ENCODE assay signal across 19 mouse cellular contexts in genomic region chr9:67173816-67174215, GRCm38 (mm10).
DNase-seq lines count a peak whose midpoint lies in the region; ATAC-seq and TF ChIP-seq lines count a peak whose summit lies in the region.
"Had no signal": no experiment of that assay in that cellular context is flagged by ENCODE, and none has a peak within 500 bp of the region (broad histone marks: within the 10 kb centered on the region; RNA-seq: fewer than 3 reads in every experiment).

No protein-coding gene starts in this region.

- no peaks in the 10 kb centered on the region for H3K9me3 ChIP-seq in intestine, postnatal 0 days (ENCODE audit: control insufficient read depth)
- H3K9me3 ChIP-seq in intestine, embryonic 15.5 days, result no peaks in the 10 kb centered on the region
- H3K9me3 ChIP-seq: neural tube, embryonic 13.5 days had no signal

- no peak overlapping the region for H3K4me2 ChIP-seq in intestine, postnatal 0 days (replicated peaks; ENCODE audit: low read depth)
- H3K4me2 ChIP-seq in intestine, embryonic 15.5 days (replicated peaks), result no peak overlapping the region
- H3K4me2 ChIP-seq: forebrain, embryonic 12.5 days; liver, embryonic 13.5 days; midbrain, embryonic 13.5 days; neural tube, embryonic 13.5 days had no signal

- no peaks in the 10 kb centered on the region for H3K27me3 ChIP-seq in intestine, postnatal 0 days (replicated peaks; ENCODE audit: control insufficient read depth, insufficient read depth, low read length)
- no peaks in the 10 kb centered on the region for H3K27me3 ChIP-seq in intestine, embryonic 15.5 days (replicated peaks)
- no peaks in the 10 kb centered on the region for H3K27me3 ChIP-seq in testis, adult 2 months (ENCODE audit: control insufficient read depth, insufficient read depth, low read length)
- H3K27me3 ChIP-seq: forebrain, embryonic 12.5 days; liver, embryonic 13.5 days; midbrain, embryonic 13.5 days; neural tube, embryonic 13.5 days had no signal

- peak; percentile 31 for TF ChIP-seq CTCF in intestine, postnatal 0 days (IDR thresholded peaks at IDR 0.05; ENCODE audit: low read depth)
- TF ChIP-seq CTCF in testis, adult 2 months (IDR thresholded peaks at IDR 0.05; ENCODE audit: control insufficient read depth, insufficient read depth, insufficient replicate concordance, low read depth, low read length), result peak; percentile 36; the same call in 1 of the 2 replicates
- no peak; the same call in 1 of the 2 replicates for TF ChIP-seq CTCF in left cerebral cortex, adult 2 months (IDR thresholded peaks at IDR 0.05)

- ATAC-seq in intestine, postnatal 0 days, result no peak
- ATAC-seq in intestine, embryonic 15.5 days, result no peak
- ATAC-seq: lung, postnatal 0 days; midbrain, embryonic 13.5 days had no signal

- 0 out of 2 replicates have a peak, but pooled peaks cover 3% of the 10 kb centered on the region for H3K4me1 ChIP-seq in intestine, postnatal 0 days (replicated peaks; ENCODE audit: control insufficient read depth, insufficient read depth, low read length)
- H3K4me1 ChIP-seq in intestine, embryonic 15.5 days (replicated peaks), result peaks cover 9% of the 10 kb centered on the region
- peaks cover 5% of the 10 kb centered on the region for H3K4me1 ChIP-seq in testis, adult 2 months (ENCODE audit: control insufficient read depth, insufficient read depth, low read length)
- H3K4me1 ChIP-seq: forebrain, embryonic 12.5 days; midbrain, embryonic 13.5 days had no signal

- no peak for DNase-seq in testis, postnatal 10 days (ENCODE audit: low spot score)
- DNase-seq in R1 (ENCODE audit: low read depth, low spot score), result peak; percentile 76
- no peak for DNase-seq in adrenal gland, postnatal 25 days
- DNase-seq in left cerebral cortex, adult 2 months (ENCODE audit: extremely low spot score in 1 of 2, low spot score in 2 of 2), result no peak
- DNase-seq: adrenal gland, adult 8-10 months; cerebellum, postnatal 25 days; gastrocnemius, postnatal 14 days; kidney, adult 9 months; kidney, postnatal 36 days; liver, embryonic 13.5 days; thymus, adult 2 months had no signal

- WGBS in intestine, postnatal 0 days, result 92% methylated on average over 6 of the region's 6 CpGs
- WGBS in intestine, embryonic 15.5 days, result 91% methylated on average over 6 of the region's 6 CpGs

- TF ChIP-seq POLR2A in testis, adult 2 months (IDR thresholded peaks at IDR 0.05; ENCODE audit: control insufficient read depth, low read depth, low read length), result no peak

- H3K9ac ChIP-seq in intestine, postnatal 0 days (ENCODE audit: low read depth, low read length), result no peak overlapping the region
- H3K9ac ChIP-seq in intestine, embryonic 15.5 days, result no peak overlapping the region
- H3K9ac ChIP-seq: forebrain, embryonic 12.5 days; liver, embryonic 13.5 days; midbrain, embryonic 13.5 days; neural tube, embryonic 13.5 days had no signal

- no peaks in the 10 kb centered on the region for H3K36me3 ChIP-seq in intestine, postnatal 0 days (ENCODE audit: control insufficient read depth, insufficient read depth)
- no peaks in the 10 kb centered on the region for H3K36me3 ChIP-seq in intestine, embryonic 15.5 days
- H3K36me3 ChIP-seq in testis, adult 2 months (ENCODE audit: control insufficient read depth, insufficient read depth, low read length), result no peaks in the 10 kb centered on the region
- H3K36me3 ChIP-seq: forebrain, embryonic 12.5 days; hindbrain, embryonic 10.5 days; liver, embryonic 13.5 days; midbrain, embryonic 13.5 days; neural tube, embryonic 13.5 days had no signal

- no peak overlapping the region for H3K27ac ChIP-seq in intestine, postnatal 0 days (ENCODE audit: low read depth, low read length)
- H3K27ac ChIP-seq in intestine, embryonic 15.5 days, result no peak overlapping the region
- H3K27ac ChIP-seq in testis, adult 2 months (ENCODE audit: control insufficient read depth, insufficient read depth, low read depth, low read length), result no peak overlapping the region
- no peak overlapping the region for H3K27ac ChIP-seq in left cerebral cortex, adult 2 months
- H3K27ac ChIP-seq: forebrain, embryonic 12.5 days; hindbrain, embryonic 10.5 days; liver, embryonic 13.5 days; midbrain, embryonic 13.5 days; neural tube, embryonic 13.5 days had no signal

- no peak overlapping the region for H3K4me3 ChIP-seq in intestine, postnatal 0 days (ENCODE audit: low read depth, low read length)
- no peak overlapping the region for H3K4me3 ChIP-seq in intestine, embryonic 15.5 days (replicated peaks)
- H3K4me3 ChIP-seq in testis, adult 2 months (ENCODE audit: control insufficient read depth, low read depth, low read length), result no peak overlapping the region
- H3K4me3 ChIP-seq in left cerebral cortex, adult 2 months, result no peak overlapping the region
- H3K4me3 ChIP-seq: forebrain, embryonic 12.5 days; hindbrain, embryonic 10.5 days; liver, embryonic 13.5 days; midbrain, embryonic 13.5 days; neural tube, embryonic 13.5 days had no signal

- intact Hi-C loops in left cerebral cortex, adult 2 months (cut with DNase I), result no loop called here
